Mouse (Mus musculus): ENCODE measurements around the gene Plekhb2. TPM values are rescaled to one million over a fixed set of nuclear protein-coding genes. Genes with fewer than 3 reads are reported as not detected.
A peak's percentile ranks its signal among the peaks of the same experiment; 100 is the strongest.

Plekhb2 gene
- polyA plus RNA-seq, 1 experiment from 2014 or later = 134 TPM

- DNase-seq (ENCODE audit: low read depth, low spot score) (no peak), ATAC-seq (no peak)
- no peaks in the 10 kb centered on the region for H3K27me3 ChIP-seq
- in situ Hi-C loops (cut with MboI; ENCODE audit: low pct_unique_long_range_greater_than_20kb) = loop anchor here (25.0 kb wide), 1 partner anchor 1399 kb away; the partner anchor contains the start of gene Neurl3
- CTCF ChIA-PET = no interaction called here
- TF ChIP-seq CTCF (IDR thresholded peaks at IDR 0.05) = no peak
- POLR2A ChIA-PET = no interaction called here
Observed at GRCm38 (mm10) chr1:34863323-34863722, 13.5 kb downstream of the Plekhb2 start.

- ChIA-PET CTCF (no interaction called here), POLR2A (no interaction called here)
- ATAC-seq (no peak), DNase-seq (ENCODE audit: low read depth, low spot score) (no peak)
- no peak for TF ChIP-seq CTCF (IDR thresholded peaks at IDR 0.05)
- H3K27me3 ChIP-seq = no peaks in the 10 kb centered on the region
- in situ Hi-C loops (cut with MboI; ENCODE audit: low pct_unique_long_range_greater_than_20kb) = loop anchor here (25.0 kb wide), 1 partner anchor 1398 kb away; the partner anchor contains the start of gene Neurl3
Observed at GRCm38 (mm10) chr1:34864243-34864642, 14.5 kb downstream of the Plekhb2 start.

GRCm38 (mm10) chr1:34865866-34866265 lies 16.1 kb downstream of the Plekhb2 start:
- DNase-seq (ENCODE audit: low read depth, low spot score) (no peak), ATAC-seq (no peak)
- no peak for TF ChIP-seq CTCF (IDR thresholded peaks at IDR 0.05)
- CTCF ChIA-PET = interaction anchor here (0.6 to 1.3 kb wide), 2 partner anchors 14 to 400 kb away, joined by 3 to 4 read pairs; no protein-coding TSS in a partner anchor
- in situ Hi-C loops (cut with MboI; ENCODE audit: low pct_unique_long_range_greater_than_20kb) = loop anchor here (25.0 kb wide), 1 partner anchor 1396 kb away; the partner anchor contains the start of gene Neurl3
- no peaks in the 10 kb centered on the region for H3K27me3 ChIP-seq
- POLR2A ChIA-PET = no interaction called here

- peak; percentile 98 for TF ChIP-seq CTCF (IDR thresholded peaks at IDR 0.05)
- H3K27me3 ChIP-seq = no peaks in the 10 kb centered on the region
- CTCF ChIA-PET = interaction anchor here (1.1 to 1.6 kb wide), 3 partner anchors 12 to 57 kb away, joined by 3 to 4 read pairs (median 4); no protein-coding TSS in a partner anchor
- DNase-seq (ENCODE audit: low read depth, low spot score) (peak; percentile 62), ATAC-seq (peak; percentile 80)
- in situ Hi-C loops (cut with MboI; ENCODE audit: low pct_unique_long_range_greater_than_20kb) = loop anchor here (25.0 kb wide), 1 partner anchor 1395 kb away; the partner anchor contains the start of gene Neurl3
- POLR2A ChIA-PET = no interaction called here
Observed at GRCm38 (mm10) chr1:34866815-34867573, 17.2 kb downstream of the Plekhb2 start.

GRCm38 (mm10) chr1:34867574-34867955 lies 17.8 kb downstream of the Plekhb2 start:
- DNase-seq (ENCODE audit: low read depth, low spot score) (no peak), ATAC-seq (no peak)
- in situ Hi-C loops (cut with MboI; ENCODE audit: low pct_unique_long_range_greater_than_20kb) = loop anchor here (25.0 kb wide), 1 partner anchor 1395 kb away; the partner anchor contains the start of gene Neurl3
- H3K27me3 ChIP-seq = no peaks in the 10 kb centered on the region
- ChIA-PET POLR2A (no interaction called here), CTCF (interaction anchor here (1.0 to 1.6 kb wide), 4 partner anchors 12 to 57 kb away, joined by 3 to 4 read pairs (median 4); no protein-coding TSS in a partner anchor)
- no peak for TF ChIP-seq CTCF (IDR thresholded peaks at IDR 0.05)

GRCm38 (mm10) chr1:34868391-34868790 lies 18.6 kb downstream of the Plekhb2 start:
- DNase-seq (ENCODE audit: low read depth, low spot score) (no peak), ATAC-seq (no peak)
- TF ChIP-seq CTCF (IDR thresholded peaks at IDR 0.05) = no peak
- ChIA-PET CTCF (interaction anchor here (1.0 kb wide), 1 partner anchor 15 kb away, joined by 3 read pairs; no protein-coding TSS in a partner anchor), POLR2A (no interaction called here)
- H3K27me3 ChIP-seq = no peaks in the 10 kb centered on the region
- in situ Hi-C loops (cut with MboI; ENCODE audit: low pct_unique_long_range_greater_than_20kb) = loop anchor here (25.0 kb wide), 1 partner anchor 1394 kb away; the partner anchor contains the start of gene Neurl3

- no peaks in the 10 kb centered on the region for H3K27me3 ChIP-seq
- no peak for DNase-seq (ENCODE audit: low read depth, low spot score)
- in situ Hi-C loops (cut with MboI; ENCODE audit: low pct_unique_long_range_greater_than_20kb) = loop anchor here (25.0 kb wide), 1 partner anchor 1393 kb away; the partner anchor contains the start of gene Neurl3
- ChIA-PET POLR2A (no interaction called here), CTCF (no interaction called here)
- no peak for TF ChIP-seq CTCF (IDR thresholded peaks at IDR 0.05)
- no peak for ATAC-seq
Observed at GRCm38 (mm10) chr1:34869231-34869630, 19.5 kb downstream of the Plekhb2 start.

- no peaks in the 10 kb centered on the region for H3K27me3 ChIP-seq
- DNase-seq (ENCODE audit: low read depth, low spot score) (no peak), ATAC-seq (no peak)
- POLR2A ChIA-PET = no interaction called here
- no peak for TF ChIP-seq CTCF (IDR thresholded peaks at IDR 0.05)
- in situ Hi-C loops (cut with MboI; ENCODE audit: low pct_unique_long_range_greater_than_20kb) = loop anchor here (5.0 to 25.0 kb wide), 2 partner anchors 129 to 1391 kb away; partner anchors contain the start of gene Neurl3
- CTCF ChIA-PET = no interaction called here
Observed at GRCm38 (mm10) chr1:34871170-34871569, 21.4 kb downstream of the Plekhb2 start.

- ChIA-PET POLR2A (no interaction called here), CTCF (no interaction called here)
- in situ Hi-C loops (cut with MboI; ENCODE audit: low pct_unique_long_range_greater_than_20kb) = loop anchor here (5.0 to 25.0 kb wide), 2 partner anchors 131 to 1389 kb away; partner anchors contain the start of gene Neurl3
- no peak for TF ChIP-seq CTCF (IDR thresholded peaks at IDR 0.05)
- ATAC-seq = no peak
- DNase-seq (ENCODE audit: low read depth, low spot score) = no peak
- no peaks in the 10 kb centered on the region for H3K27me3 ChIP-seq
Observed at GRCm38 (mm10) chr1:34873551-34873950, 23.8 kb downstream of the Plekhb2 start.

GRCm38 (mm10) chr1:34879611-34880010 lies 29.8 kb downstream of the Plekhb2 start:
- DNase-seq (ENCODE audit: low read depth, low spot score) (no peak), ATAC-seq (no peak)
- in situ Hi-C loops (cut with MboI; ENCODE audit: low pct_unique_long_range_greater_than_20kb) = loop anchor here (10.0 to 25.0 kb wide), 2 partner anchors 225 to 1258 kb away; no protein-coding TSS in a partner anchor
- POLR2A ChIA-PET = no interaction called here
- H3K27me3 ChIP-seq = no peaks in the 10 kb centered on the region
- CTCF ChIA-PET = no interaction called here
- TF ChIP-seq CTCF (IDR thresholded peaks at IDR 0.05) = no peak

GRCm38 (mm10) chr1:34883776-34884175 lies 34.0 kb downstream of the Plekhb2 start:
- in situ Hi-C loops (cut with MboI; ENCODE audit: low pct_unique_long_range_greater_than_20kb) = loop anchor here (10.0 to 25.0 kb wide), 2 partner anchors 229 to 1254 kb away; no protein-coding TSS in a partner anchor
- no peak for DNase-seq (ENCODE audit: low read depth, low spot score)
- ChIA-PET CTCF (no interaction called here), POLR2A (no interaction called here)
- ATAC-seq = no peak
- TF ChIP-seq CTCF (IDR thresholded peaks at IDR 0.05) = no peak
- H3K27me3 ChIP-seq = no peaks in the 10 kb centered on the region

All from Patski (cell line).